Mouse (Mus musculus) lung, adult 10 weeks (tissue): ENCODE measurements around the gene Pik3ip1. TPM values are rescaled to one million over a fixed set of nuclear protein-coding genes. Genes with fewer than 3 reads are reported as not detected.

Source experiments
- polyA plus RNA-seq: library from polyadenylated mRNA; stranded (reverse); fragments of 350-450 nt; fragmentation: Illumina TruSeq; extraction: RNeasy Lipid Tissue Mini Kit (QIAGEN cat#74804); gene quantifications from one replicate; pipeline ENCODE4 v1.2.3, GENCODE M21; 2014; ENCODE audit warnings: low read depth, low replicate concordance; ENCODE audit not compliant: insufficient read depth

Pik3ip1 gene
- polyA plus RNA-seq: 14.1 TPM

DNA sequence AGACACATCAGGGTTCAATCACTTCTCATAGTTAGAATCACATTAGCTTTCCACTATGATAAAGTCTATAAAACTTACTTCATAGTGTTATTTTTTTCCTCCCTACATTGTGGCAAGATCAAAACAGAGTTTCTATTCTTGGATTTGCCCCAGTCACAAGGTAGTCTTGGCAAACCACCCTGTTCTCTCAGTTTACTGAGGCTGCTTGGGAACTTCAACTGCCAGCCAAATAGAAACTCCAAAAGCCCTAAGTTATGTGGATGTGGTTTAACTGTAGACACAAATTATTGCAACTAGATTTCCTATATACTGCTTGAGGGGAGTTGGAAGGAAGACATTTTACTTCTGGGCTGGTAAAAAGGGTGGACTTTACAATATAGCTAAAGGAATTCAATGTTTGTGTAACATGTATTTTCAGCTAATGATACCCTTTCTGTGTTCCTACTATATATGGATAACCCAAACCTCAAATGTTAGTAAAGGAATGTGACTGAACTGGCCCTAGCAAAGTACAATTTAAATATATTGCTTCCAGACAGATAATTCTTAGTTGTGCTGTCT lies at the start of gene Pik3ip1:
Pik3ip1 (plus strand) TSS at position 511 of the 561 bp plus-strand sequence.

DNA sequence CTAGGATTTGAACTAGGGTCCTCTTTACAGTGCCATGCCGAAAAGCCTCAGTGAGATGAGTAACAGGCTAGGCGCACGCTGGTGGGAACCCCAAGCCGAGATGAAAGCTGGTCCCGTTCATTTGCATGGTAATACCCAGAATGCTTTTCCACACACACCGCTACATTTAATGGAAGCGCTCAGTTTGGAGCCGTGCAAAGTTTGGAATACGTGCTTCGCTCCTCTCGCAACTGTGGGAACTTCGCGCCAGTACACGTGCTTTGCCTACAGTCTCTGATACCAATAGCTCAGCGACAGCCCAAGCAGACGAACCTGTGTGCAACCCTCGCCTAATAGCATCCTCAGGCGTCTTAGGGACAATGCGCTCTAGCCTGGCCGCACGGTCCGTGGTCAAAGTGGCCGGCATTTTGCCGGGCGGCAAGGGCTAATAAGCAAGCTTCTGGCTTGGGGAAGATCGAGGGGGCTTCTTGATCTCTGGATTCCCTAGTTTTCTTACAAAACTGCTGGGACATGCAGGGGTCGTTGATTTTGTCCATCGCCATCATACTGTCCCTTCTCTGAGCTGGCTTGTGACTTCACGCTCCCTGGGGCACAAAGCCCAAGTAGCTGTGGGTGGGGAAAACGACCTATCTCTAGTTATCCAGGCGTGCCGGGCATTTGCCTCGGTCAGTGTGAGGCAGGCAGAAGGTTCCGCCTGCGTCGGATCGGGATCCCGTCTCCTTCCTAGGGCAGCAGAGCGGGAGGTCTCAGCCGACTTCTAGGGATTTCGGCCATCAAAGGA lies 41.5 kb upstream of the Pik3ip1 start, which contains the start of gene Patz1:
Patz1 (plus strand) TSS at position 354 of the 781 bp plus-strand sequence.

Other genes starting within 250 kb of the Pik3ip1 start
- 7.1 TPM for gene Sfi1, start 136.9 kb upstream of the Pik3ip1 start, polyA plus RNA-seq
- 19.7 TPM for gene Eif4enif1, start 128.0 kb upstream of the Pik3ip1 start, polyA plus RNA-seq
- gene Drg1, start 64.0 kb upstream of the Pik3ip1 start, polyA plus RNA-seq: 72.2 TPM
- gene Patz1, start 41.5 kb upstream of the Pik3ip1 start, polyA plus RNA-seq: 17.5 TPM
- gene Limk2, start 78.8 kb downstream of the Pik3ip1 start, polyA plus RNA-seq: 28.3 TPM
- gene Rnf185, start 122.0 kb downstream of the Pik3ip1 start, polyA plus RNA-seq: 20.2 TPM
- 0.38 TPM for gene Pla2g3, start 157.9 kb downstream of the Pik3ip1 start, polyA plus RNA-seq
- 0.55 TPM for gene Inpp5j, start 174.4 kb downstream of the Pik3ip1 start, polyA plus RNA-seq
- 131 TPM for gene Selenom, start 184.3 kb downstream of the Pik3ip1 start, polyA plus RNA-seq
- gene Smtn, start 210.2 kb downstream of the Pik3ip1 start, polyA plus RNA-seq: 24.2 TPM